Mouse (Mus musculus): ENCODE data around the gene Pa2g4.

- TF ChIP-seq CTCF (IDR thresholded peaks at IDR 0.05; ENCODE audit: low read depth, low read length) (no peak), POLR2A (IDR thresholded peaks at IDR 0.05; ENCODE audit: insufficient read depth, low read length) (no peak), EP300 (IDR thresholded peaks at IDR 0.05; ENCODE audit: insufficient read depth, low read depth, low read length) (no peak)
Measured at GRCm38 (mm10) chr10:128509203-128509602, 56.6 kb downstream of the Pa2g4 start.
